Mouse (Mus musculus): ENCODE data around the gene Gper1. TPM values are rescaled to one million over a fixed set of nuclear protein-coding genes. Genes with fewer than 3 reads are reported as not detected.

Gene Gper1
- polyA plus RNA-seq, 1 experiment from 2014 or later = not detected

GRCm38 (mm10) chr5:139397959-139398753 is 24.8 kb upstream of the Gper1 start:
- H3K4me3 ChIP-seq (ENCODE audit: inconsistent target) = no peak overlapping the region
- H3K36me3 ChIP-seq (ENCODE audit: inconsistent target) = peaks cover 19% of the 10 kb centered on the region
- peak overlapping the region; percentile 12 for H3K27ac ChIP-seq
- 24% methylated on average over 5 of the region's 5 CpGs for WGBS (ENCODE audit: missing documents)
- peaks cover 99% of the 10 kb centered on the region for H3K79me2 ChIP-seq (ENCODE audit: inconsistent target)

GRCm38 (mm10) chr5:139398786-139399185 is 24.2 kb upstream of the Gper1 start:
- 93% methylated on average over 5 of the region's 5 CpGs for WGBS (ENCODE audit: missing documents)
- Histone ChIP-seq H3K27ac (no peak overlapping the region), H3K79me2 (ENCODE audit: inconsistent target) (peaks cover 98% of the 10 kb centered on the region), H3K4me3 (ENCODE audit: inconsistent target) (no peak overlapping the region), H3K36me3 (ENCODE audit: inconsistent target) (peaks cover 13% of the 10 kb centered on the region)

- 92% methylated on average over 14 of the region's 14 CpGs for WGBS (ENCODE audit: missing documents)
- Histone ChIP-seq H3K27ac (no peak overlapping the region), H3K36me3 (ENCODE audit: inconsistent target) (peaks cover under 1% of the 10 kb centered on the region; the same call in 1 of the 2 replicates), H3K79me2 (ENCODE audit: inconsistent target) (peaks cover 91% of the 10 kb centered on the region), H3K4me3 (ENCODE audit: inconsistent target) (no peak overlapping the region)
Measured at GRCm38 (mm10) chr5:139399991-139400390, 23.0 kb upstream of the Gper1 start.

- 100% methylated on average over 2 of the region's 2 CpGs for WGBS (ENCODE audit: missing documents)
- no peak overlapping the region for H3K27ac ChIP-seq
- H3K36me3 ChIP-seq (ENCODE audit: inconsistent target) = no peaks in the 10 kb centered on the region; the same call in 1 of the 2 replicates
- no peak overlapping the region for H3K4me3 ChIP-seq (ENCODE audit: inconsistent target)
- peaks cover 75% of the 10 kb centered on the region for H3K79me2 ChIP-seq (ENCODE audit: inconsistent target)
Measured at GRCm38 (mm10) chr5:139402106-139402505, 20.8 kb upstream of the Gper1 start.

- Histone ChIP-seq H3K27ac (peak overlapping the region; percentile 97), H3K4me3 (ENCODE audit: inconsistent target) (peak overlapping the region; percentile 67; the same call in 1 of the 2 replicates), H3K36me3 (ENCODE audit: inconsistent target) (no peaks in the 10 kb centered on the region; the same call in 1 of the 2 replicates), H3K79me2 (ENCODE audit: inconsistent target) (peaks cover 70% of the 10 kb centered on the region)
- 2% methylated on average over 7 of the region's 8 CpGs for WGBS (ENCODE audit: missing documents)
Measured at GRCm38 (mm10) chr5:139403692-139404260, 19.2 kb upstream of the Gper1 start.

- Histone ChIP-seq H3K4me3 (ENCODE audit: inconsistent target) (peak within 1 kb of the TSS; percentile 67), H3K79me2 (ENCODE audit: inconsistent target) (peaks cover 63% of the 10 kb centered on the region), H3K27ac (peak within 1 kb of the TSS; percentile 97), H3K36me3 (ENCODE audit: inconsistent target) (no peaks in the 10 kb centered on the region; the same call in 1 of the 2 replicates)
- 13% methylated on average over 6 of the region's 6 CpGs for WGBS (ENCODE audit: missing documents)
Measured at GRCm38 (mm10) chr5:139404801-139405401, 18.1 kb upstream of the Gper1 start, which contains the start of gene C130050O18Rik. Gene C130050O18Rik (plus strand): TSS chr5:139405280.

- WGBS (ENCODE audit: missing documents) = 9% methylated on average over 7 of the region's 7 CpGs
- H3K4me3 ChIP-seq (ENCODE audit: inconsistent target) = peak overlapping the region; percentile 67
- no peaks in the 10 kb centered on the region; the same call in 1 of the 2 replicates for H3K36me3 ChIP-seq (ENCODE audit: inconsistent target)
- peaks cover 63% of the 10 kb centered on the region for H3K79me2 ChIP-seq (ENCODE audit: inconsistent target)
- H3K27ac ChIP-seq = peak overlapping the region; percentile 97
Measured at GRCm38 (mm10) chr5:139405478-139405877, 17.5 kb upstream of the Gper1 start.

- Histone ChIP-seq H3K4me3 (ENCODE audit: inconsistent target) (peak overlapping the region; percentile 67), H3K27ac (peak overlapping the region; percentile 97), H3K36me3 (ENCODE audit: inconsistent target) (no peaks in the 10 kb centered on the region; the same call in 1 of the 2 replicates), H3K79me2 (ENCODE audit: inconsistent target) (peaks cover 63% of the 10 kb centered on the region)
- 34% methylated on average over 3 of the region's 3 CpGs for WGBS (ENCODE audit: missing documents)
Measured at GRCm38 (mm10) chr5:139405953-139406352, 17.0 kb upstream of the Gper1 start.

- Histone ChIP-seq H3K27ac (peak overlapping the region; percentile 97), H3K79me2 (ENCODE audit: inconsistent target) (peaks cover 60% of the 10 kb centered on the region), H3K36me3 (ENCODE audit: inconsistent target) (no peaks in the 10 kb centered on the region), H3K4me3 (ENCODE audit: inconsistent target) (peak overlapping the region; percentile 67)
- WGBS (ENCODE audit: missing documents) = 52% methylated on average over 13 of the region's 14 CpGs
Measured at GRCm38 (mm10) chr5:139407121-139407885, 15.6 kb upstream of the Gper1 start.

- Histone ChIP-seq H3K4me3 (ENCODE audit: inconsistent target) (peak overlapping the region; percentile 67), H3K79me2 (ENCODE audit: inconsistent target) (peaks cover 48% of the 10 kb centered on the region), H3K27ac (peak overlapping the region; percentile 97), H3K36me3 (ENCODE audit: inconsistent target) (no peaks in the 10 kb centered on the region)
- WGBS (ENCODE audit: missing documents) = 6% methylated on average over 5 of the region's 7 CpGs
Measured at GRCm38 (mm10) chr5:139408511-139408910, 14.4 kb upstream of the Gper1 start.

- Histone ChIP-seq H3K36me3 (ENCODE audit: inconsistent target) (peaks cover 3% of the 10 kb centered on the region; the same call in 1 of the 2 replicates), H3K4me3 (ENCODE audit: inconsistent target) (no peak overlapping the region), H3K27ac (peak overlapping the region; percentile 97), H3K79me2 (ENCODE audit: inconsistent target) (peaks cover 44% of the 10 kb centered on the region)
- 44% methylated on average over 12 of the region's 12 CpGs for WGBS (ENCODE audit: missing documents)
Measured at GRCm38 (mm10) chr5:139409412-139409811, 13.5 kb upstream of the Gper1 start.

- Histone ChIP-seq H3K27ac (peak overlapping the region; percentile 97), H3K36me3 (ENCODE audit: inconsistent target) (peaks cover 9% of the 10 kb centered on the region; the same call in 1 of the 2 replicates), H3K79me2 (ENCODE audit: inconsistent target) (peaks cover 41% of the 10 kb centered on the region), H3K4me3 (ENCODE audit: inconsistent target) (no peak overlapping the region)
- WGBS (ENCODE audit: missing documents) = 98% methylated on average over 4 of the region's 4 CpGs
Measured at GRCm38 (mm10) chr5:139410056-139410455, 12.9 kb upstream of the Gper1 start.

- WGBS (ENCODE audit: missing documents) = 88% methylated on average over 4 of the region's 6 CpGs
- Histone ChIP-seq H3K79me2 (ENCODE audit: inconsistent target) (peaks cover 41% of the 10 kb centered on the region), H3K36me3 (ENCODE audit: inconsistent target) (peaks cover 12% of the 10 kb centered on the region; the same call in 1 of the 2 replicates), H3K27ac (no peak overlapping the region), H3K4me3 (ENCODE audit: inconsistent target) (no peak overlapping the region)
Measured at GRCm38 (mm10) chr5:139411117-139411516, 11.8 kb upstream of the Gper1 start.
